Mouse (Mus musculus): ENCODE measurements around the gene Nedd9.

DNA sequence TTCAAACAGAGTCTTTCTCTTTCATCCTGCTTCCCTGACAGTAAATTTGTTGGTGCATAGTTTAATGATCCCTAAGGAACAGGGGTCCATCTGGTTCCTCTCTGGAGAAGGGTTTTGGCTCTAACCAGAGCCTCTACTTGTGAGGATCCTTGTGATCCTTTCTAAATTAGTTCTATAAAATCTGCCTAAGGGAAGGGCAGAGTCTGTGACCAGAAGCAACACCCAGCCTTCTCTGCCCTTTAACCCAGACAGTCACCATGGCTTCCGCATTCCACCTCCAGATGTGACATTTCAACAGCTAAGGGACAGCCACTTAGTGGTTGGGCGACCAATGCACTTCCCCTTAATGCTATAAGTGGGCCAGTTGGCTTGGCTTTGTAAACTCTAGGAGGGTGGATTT is 20.1 kb downstream of the Nedd9 start:
- no peak for TF ChIP-seq CTCF (IDR thresholded peaks at IDR 0.05; ENCODE audit: borderline replicate concordance, insufficient read depth, low read length)
- TF ChIP-seq POLR2A (IDR thresholded peaks at IDR 0.05; ENCODE audit: low read depth, low read length): no peak
